14 mouse cellular contexts compared by ENCODE assay signal in the genomic region with DNA sequence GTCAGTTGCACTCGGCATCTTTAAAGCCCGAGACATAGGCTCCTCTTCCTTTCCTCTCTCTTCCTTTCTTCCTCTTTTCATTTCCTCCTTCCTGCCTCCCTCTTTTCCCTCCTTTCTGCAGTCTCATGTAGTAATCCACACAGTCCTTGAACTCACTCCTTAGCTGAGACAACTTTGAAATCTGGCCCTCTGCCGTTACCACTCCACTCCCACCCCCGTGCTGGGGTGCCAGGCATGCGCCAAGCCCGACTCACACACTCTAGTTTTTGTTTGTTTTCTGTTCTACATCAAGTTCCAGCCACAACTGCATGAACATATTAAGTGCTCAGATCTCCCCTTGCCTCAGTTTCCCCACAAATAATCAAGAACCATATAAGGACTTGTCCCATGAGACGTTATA. TPM values are rescaled to one million over a fixed set of nuclear protein-coding genes. Genes with fewer than 3 reads are reported as not detected.
DNase-seq lines count a peak whose midpoint lies in the region; ATAC-seq and TF ChIP-seq lines count a peak whose summit lies in the region.
"Had no signal": no experiment of that assay in that cellular context is flagged by ENCODE, and none has a peak within 500 bp of the region (broad histone marks: within the 10 kb centered on the region; RNA-seq: fewer than 3 reads in every experiment).

No protein-coding gene starts in this region.

- no peaks in the 10 kb centered on the region; the same call in 1 of the 2 replicates for H3K4me1 ChIP-seq in forebrain, embryonic 12.5 days
- peaks cover 24% of the 10 kb centered on the region for H3K4me1 ChIP-seq in forebrain, embryonic 16.5 days (replicated peaks; ENCODE audit: control insufficient read depth, insufficient read depth, low read length)
- H3K4me1 ChIP-seq: embryonic facial prominence, embryonic 10.5 days; embryonic facial prominence, embryonic 12.5 days had no signal

- WGBS in forebrain, embryonic 12.5 days = 87% methylated on average over 7 of the region's 7 CpGs
- 74% methylated on average over 7 of the region's 7 CpGs for WGBS in forebrain, embryonic 16.5 days

- no peak for DNase-seq in gastrocnemius, adult 2 months
- no peak for DNase-seq in gastrocnemius, postnatal 4 days (ENCODE audit: low spot score in 2 of 2)
- DNase-seq in left cerebral cortex, adult 2 months (ENCODE audit: extremely low spot score in 1 of 2, low spot score in 2 of 2) = no peak
- DNase-seq in left cerebral cortex, adult 8-10 months (ENCODE audit: low spot score in 2 of 2) = no peak
- no peak for DNase-seq in thymus, postnatal 36 days
- DNase-seq: adrenal gland, adult 2 months; cerebellum, adult 11-12 months; forebrain, postnatal 0 days had no signal

- H3K4me2 ChIP-seq in forebrain, embryonic 12.5 days = no peak overlapping the region
- H3K4me2 ChIP-seq in forebrain, embryonic 16.5 days (ENCODE audit: low read length) = no peak overlapping the region
- H3K4me2 ChIP-seq: embryonic facial prominence, embryonic 12.5 days had no signal

- H3K4me3 ChIP-seq in forebrain, embryonic 12.5 days (replicated peaks) = no peak overlapping the region
- H3K4me3 ChIP-seq in forebrain, embryonic 16.5 days (replicated peaks; ENCODE audit: low read length) = no peak overlapping the region
- peak overlapping the region; percentile 47 for H3K4me3 ChIP-seq in gastrocnemius, adult 2 months
- no peak overlapping the region for H3K4me3 ChIP-seq in left cerebral cortex, adult 2 months
- H3K4me3 ChIP-seq: embryonic facial prominence, embryonic 10.5 days; embryonic facial prominence, embryonic 12.5 days had no signal

- peaks cover 5% of the 10 kb centered on the region; the same call in 1 of the 2 replicates for H3K27me3 ChIP-seq in forebrain, embryonic 12.5 days
- H3K27me3 ChIP-seq in forebrain, embryonic 16.5 days (replicated peaks; ENCODE audit: control insufficient read depth, insufficient read depth, low read length) = no peaks in the 10 kb centered on the region

- H3K27ac ChIP-seq in forebrain, embryonic 12.5 days = no peak overlapping the region
- H3K27ac ChIP-seq in forebrain, embryonic 16.5 days (ENCODE audit: low read length) = no peak overlapping the region
- no peak overlapping the region for H3K27ac ChIP-seq in gastrocnemius, adult 2 months
- peak overlapping the region; percentile 67 for H3K27ac ChIP-seq in left cerebral cortex, adult 2 months
- H3K27ac ChIP-seq: embryonic facial prominence, embryonic 10.5 days; embryonic facial prominence, embryonic 12.5 days had no signal

- no peak for TF ChIP-seq CTCF in gastrocnemius, adult 2 months (IDR thresholded peaks at IDR 0.05)
- TF ChIP-seq CTCF in left cerebral cortex, adult 2 months (IDR thresholded peaks at IDR 0.05) = no peak

- H3K36me3 ChIP-seq in forebrain, embryonic 12.5 days (replicated peaks) = peaks cover 85% of the 10 kb centered on the region
- H3K36me3 ChIP-seq in forebrain, embryonic 16.5 days (ENCODE audit: control insufficient read depth, insufficient read depth) = peaks cover 66% of the 10 kb centered on the region
- H3K36me3 ChIP-seq: embryonic facial prominence, embryonic 10.5 days; embryonic facial prominence, embryonic 12.5 days had no signal

- no peaks in the 10 kb centered on the region for H3K9me3 ChIP-seq in forebrain, embryonic 12.5 days
- H3K9me3 ChIP-seq in forebrain, embryonic 16.5 days (ENCODE audit: control insufficient read depth, low read length) = no peaks in the 10 kb centered on the region
- H3K9me3 ChIP-seq: embryonic facial prominence, embryonic 10.5 days had no signal

- intact Hi-C loops in gastrocnemius, adult 2 months (cut with DNase I) = loop anchor here (1.0 to 2.0 kb wide), 3 partner anchors 18 to 118 kb away; no protein-coding TSS in a partner anchor
- intact Hi-C loops in left cerebral cortex, adult 2 months (cut with DNase I) = no loop called here

- ATAC-seq in forebrain, embryonic 12.5 days (ENCODE audit: low FRiP score) = no peak
- no peak for ATAC-seq in forebrain, embryonic 16.5 days

- 0 out of 2 replicates have a peak overlapping the region, but pooled peaks have one; percentile 4 for H3K9ac ChIP-seq in forebrain, embryonic 12.5 days
- H3K9ac ChIP-seq in forebrain, embryonic 16.5 days (replicated peaks; ENCODE audit: low read depth, low read length) = no peak overlapping the region
- H3K9ac ChIP-seq: embryonic facial prominence, embryonic 12.5 days; forebrain, postnatal 0 days had no signal

RNA-seq across cellular contexts. Expression of a gene that starts 15.8 kb away (rescaled TPM):
- 84.2 and 104 TPM in 2 replicates for polyA plus RNA-seq in forebrain, embryonic 12.5 days (2016; fragmentation: Nextera tagmentation; extraction: Ambion mirVana)
- polyA plus RNA-seq in forebrain, embryonic 16.5 days (2015; fragmentation: Nextera tagmentation; extraction: Ambion mirVana) = 145 and 166 TPM in 2 replicates
- total RNA-seq in gastrocnemius, adult 2 months (2021) = not detected
- under 1 TPM; 0.07 to 0.08 TPM for total RNA-seq in gastrocnemius, postnatal 4 days (2021)
- total RNA-seq in left cerebral cortex, adult 2 months (2021) = 100 to 1,000 TPM; 175 to 186 TPM
- 100 to 1,000 TPM; 143 to 155 (median 147) TPM for total RNA-seq in left cerebral cortex, adult 8-10 months (2022)
- total RNA-seq: MEL had no signal
- polyA plus RNA-seq: CD4-positive, CD25-positive, alpha-beta regulatory T cell, adult 4 months had no signal

RNA-seq across cellular contexts. Expression of a gene that starts 21.7 kb away (rescaled TPM):
- polyA plus RNA-seq in forebrain, embryonic 12.5 days (2016; fragmentation: Nextera tagmentation; extraction: Ambion mirVana) = 0.06 and 0.19 TPM in 2 replicates
- 0.25 and 0.63 TPM in 2 replicates for polyA plus RNA-seq in forebrain, embryonic 16.5 days (2015; fragmentation: Nextera tagmentation; extraction: Ambion mirVana)
- under 1 TPM in 1 of 2 experiments, not detected in 1; 0.08 TPM for total RNA-seq in gastrocnemius, adult 2 months (2021)
- not detected for total RNA-seq in gastrocnemius, postnatal 4 days (2021)
- 100 to 1,000 TPM; 101 to 106 TPM for total RNA-seq in left cerebral cortex, adult 2 months (2021)
- 100 to 1,000 TPM in 2 of 4 experiments, 10 to 100 TPM in 2; 97.1 to 113 (median 101) TPM for total RNA-seq in left cerebral cortex, adult 8-10 months (2022)
- total RNA-seq: MEL had no signal
- polyA plus RNA-seq: CD4-positive, CD25-positive, alpha-beta regulatory T cell, adult 4 months had no signal

RNA-seq across cellular contexts. Expression of a gene that starts 26.2 kb away (rescaled TPM):
- polyA plus RNA-seq in forebrain, embryonic 12.5 days (2016; fragmentation: Nextera tagmentation; extraction: Ambion mirVana) = 27.8 and 28.3 TPM in 2 replicates
- polyA plus RNA-seq in forebrain, embryonic 16.5 days (2015; fragmentation: Nextera tagmentation; extraction: Ambion mirVana) = 44.0 and 44.8 TPM in 2 replicates
- 1 to 10 TPM; 4.3 to 6.5 TPM for total RNA-seq in gastrocnemius, adult 2 months (2021)
- 10 to 100 TPM in 1 of 2 experiments, 1 to 10 TPM in 1; 8.6 to 10.3 TPM for total RNA-seq in gastrocnemius, postnatal 4 days (2021)
- 10 to 100 TPM; 20.7 to 22.0 TPM for total RNA-seq in left cerebral cortex, adult 2 months (2021)
- 10 to 100 TPM; 23.8 to 29.4 (median 26.5) TPM for total RNA-seq in left cerebral cortex, adult 8-10 months (2022)

RNA-seq across cellular contexts. Expression of a gene that starts 32.2 kb away (rescaled TPM):
- 1.3 TPM in 2 replicates for polyA plus RNA-seq in forebrain, embryonic 12.5 days (2016; fragmentation: Nextera tagmentation; extraction: Ambion mirVana)
- 1.0 and 1.2 TPM in 2 replicates for polyA plus RNA-seq in forebrain, embryonic 16.5 days (2015; fragmentation: Nextera tagmentation; extraction: Ambion mirVana)
- 1 to 10 TPM in 1 of 2 experiments, under 1 TPM in 1; 0.33 to 1.0 TPM for total RNA-seq in gastrocnemius, adult 2 months (2021)
- under 1 TPM; 0.54 to 0.67 TPM for total RNA-seq in gastrocnemius, postnatal 4 days (2021)
- 1 to 10 TPM; 3.4 to 6.2 TPM for total RNA-seq in left cerebral cortex, adult 2 months (2021)
- total RNA-seq in left cerebral cortex, adult 8-10 months (2022) = 1 to 10 TPM; 1.1 to 4.6 (median 1.4) TPM

RNA-seq across cellular contexts. Expression of a gene that starts 34.0 kb away (rescaled TPM):
- polyA plus RNA-seq in forebrain, embryonic 12.5 days (2016; fragmentation: Nextera tagmentation; extraction: Ambion mirVana) = 14.3 and 16.7 TPM in 2 replicates
- polyA plus RNA-seq in forebrain, embryonic 16.5 days (2015; fragmentation: Nextera tagmentation; extraction: Ambion mirVana) = 10.5 and 14.4 TPM in 2 replicates
- 10 to 100 TPM in 1 of 2 experiments, 1 to 10 TPM in 1; 7.5 to 10.7 TPM for total RNA-seq in gastrocnemius, adult 2 months (2021)
- total RNA-seq in gastrocnemius, postnatal 4 days (2021) = 10 to 100 TPM; 12.7 to 16.6 TPM
- 10 to 100 TPM; 13.1 to 14.2 TPM for total RNA-seq in left cerebral cortex, adult 2 months (2021)
- 10 to 100 TPM; 15.1 to 19.6 (median 16.4) TPM for total RNA-seq in left cerebral cortex, adult 8-10 months (2022)

Comparison
In these comparisons a context has a peak if more than half of its experiments do, and no peak if none do; other contexts are left out.
1. RNA of a gene that starts 15.8 kb away (total RNA-seq): 175 to 186 TPM in left cerebral cortex, adult 2 months and 143 to 155 TPM in left cerebral cortex, adult 8-10 months; 0.07 to 0.08 TPM in gastrocnemius, postnatal 4 days and not detected in gastrocnemius, adult 2 months; every median in the first group is over 100 times any median in the second.
2. RNA of a gene that starts 21.7 kb away (total RNA-seq): 101 to 106 TPM in left cerebral cortex, adult 2 months and 97.1 to 113 TPM in left cerebral cortex, adult 8-10 months; 0.08 TPM in gastrocnemius, adult 2 months and not detected in gastrocnemius, postnatal 4 days; every median in the first group is over 10 times any median in the second.